Mouse (Mus musculus) adrenal gland (tissue): ENCODE results near the gene Cntnap2.

Experiments used
- intact Hi-C: fragments of 180-260 bp; cut with DNase I; formaldehyde crosslinking; loops from one replicate; pipeline ENCODE4 v1.15.1; 2025

Cntnap2 gene

GRCm38 (mm10) chr6:45323505-45323904 lies 264.3 kb downstream of the Cntnap2 start:
- intact Hi-C loops: loop anchor here (5.0 to 10.0 kb wide), 2 partner anchors 321 to 1634 kb away; no protein-coding TSS in a partner anchor

GRCm38 (mm10) chr6:45327952-45328485 lies 268.9 kb downstream of the Cntnap2 start:
- intact Hi-C loops: loop anchor here (10.0 kb wide), 1 partner anchor 317 kb away; no protein-coding TSS in a partner anchor

GRCm38 (mm10) chr6:45345396-45345795 lies 286.2 kb downstream of the Cntnap2 start:
- intact Hi-C loops: no loop called here

GRCm38 (mm10) chr6:45345953-45346352 lies 286.8 kb downstream of the Cntnap2 start:
- intact Hi-C loops: no loop called here

GRCm38 (mm10) chr6:45366442-45366841 lies 307.3 kb downstream of the Cntnap2 start:
- intact Hi-C loops: no loop called here

- intact Hi-C loops: no loop called here
Observed at GRCm38 (mm10) chr6:45381126-45381525, 322.0 kb downstream of the Cntnap2 start.

GRCm38 (mm10) chr6:45389034-45389433 lies 329.9 kb downstream of the Cntnap2 start:
- intact Hi-C loops: no loop called here

- intact Hi-C loops: no loop called here
Observed at GRCm38 (mm10) chr6:45413629-45414028, 354.5 kb downstream of the Cntnap2 start.

- intact Hi-C loops: no loop called here
Observed at GRCm38 (mm10) chr6:45455424-45455823, 396.3 kb downstream of the Cntnap2 start.

GRCm38 (mm10) chr6:45518221-45518620 lies 459.1 kb downstream of the Cntnap2 start:
- intact Hi-C loops: no loop called here

- intact Hi-C loops: no loop called here
Observed at GRCm38 (mm10) chr6:45536999-45537398, 477.8 kb downstream of the Cntnap2 start.

GRCm38 (mm10) chr6:45544319-45544875 lies 485.2 kb downstream of the Cntnap2 start:
- intact Hi-C loops: no loop called here

- intact Hi-C loops: no loop called here
Observed at GRCm38 (mm10) chr6:45559724-45560123, 500.6 kb downstream of the Cntnap2 start.

GRCm38 (mm10) chr6:45584467-45585094 lies 525.4 kb downstream of the Cntnap2 start:
- intact Hi-C loops: no loop called here

GRCm38 (mm10) chr6:45589084-45589483 lies 529.9 kb downstream of the Cntnap2 start:
- intact Hi-C loops: no loop called here

GRCm38 (mm10) chr6:45647017-45647416 lies 587.9 kb downstream of the Cntnap2 start:
- intact Hi-C loops: loop anchor here (10.0 kb wide), 1 partner anchor 322 kb away; no protein-coding TSS in a partner anchor

- intact Hi-C loops: loop anchor here (10.0 kb wide), 1 partner anchor 324 kb away; no protein-coding TSS in a partner anchor
Observed at GRCm38 (mm10) chr6:45648419-45648818, 589.3 kb downstream of the Cntnap2 start.

- intact Hi-C loops: no loop called here
Observed at GRCm38 (mm10) chr6:45700287-45700686, 641.1 kb downstream of the Cntnap2 start.

- intact Hi-C loops: no loop called here
Observed at GRCm38 (mm10) chr6:45791612-45792011, 732.5 kb downstream of the Cntnap2 start.

GRCm38 (mm10) chr6:45841626-45842341 lies 782.6 kb downstream of the Cntnap2 start:
- intact Hi-C loops: no loop called here

GRCm38 (mm10) chr6:45843736-45844135 lies 784.6 kb downstream of the Cntnap2 start:
- intact Hi-C loops: no loop called here

GRCm38 (mm10) chr6:45871409-45871992 lies 812.3 kb downstream of the Cntnap2 start:
- intact Hi-C loops: no loop called here
